Mouse (Mus musculus) olfactory bulb, adult 2 months (tissue): ENCODE data around the gene Esr2. TPM values are rescaled to one million over a fixed set of nuclear protein-coding genes. Genes with fewer than 3 reads are reported as not detected.

Experiments
- H3K27ac ChIP-seq: fragments of 200-500 bp; 2 replicates; pipeline ENCODE4 v1.5.1; 2012; ENCODE audit warnings: low read depth, low read length; ENCODE audit not compliant: insufficient read depth
- H3K4me1 ChIP-seq: fragments of 200-500 bp; 2 replicates; pipeline ENCODE4 v1.6.1; 2012; ENCODE audit warnings: low read length; ENCODE audit not compliant: control insufficient read depth, insufficient read depth
- H3K4me3 ChIP-seq: fragments of 200-500 bp; 2 replicates; pipeline ENCODE4 v1.5.1; 2012; ENCODE audit warnings: mild to moderate bottlenecking, low read depth, low read length, moderate library complexity; ENCODE audit not compliant: insufficient read depth
- CTCF ChIP-seq: fragments of 200-500 bp; IDR thresholded peaks from 2 replicates; pipeline ENCODE4 v1.5.1; 2012; ENCODE audit warnings: low read depth, mild to moderate bottlenecking, low read length, moderate library complexity; ENCODE audit not compliant: insufficient read depth
- POLR2A ChIP-seq: fragments of 200-500 bp; IDR thresholded peaks from 2 replicates; pipeline ENCODE4 v1.6.1; 2012; ENCODE audit warnings: mild to moderate bottlenecking, low read depth, low read length, moderate library complexity; ENCODE audit not compliant: insufficient read depth
- WGBS: fragments of 180-500 bp; shearing (Covaris S2); methylation state at CpG from one replicate; pipeline ENCODE4 v1.1.7; 2018; 5-methylcytosine and 5-hydroxymethylcytosine counted together
- polyA plus RNA-seq: library from polyadenylated mRNA; stranded (reverse); fragments of >200 nt; gene quantifications from 2 replicates; pipeline ENCODE4 v1.2.4, GENCODE M21; 2012; ENCODE audit warnings: low replicate concordance; ENCODE audit not compliant: missing spikeins, insufficient read depth, insufficient read length

Gene Esr2
- polyA plus RNA-seq, 1 experiment = not detected

DNA sequence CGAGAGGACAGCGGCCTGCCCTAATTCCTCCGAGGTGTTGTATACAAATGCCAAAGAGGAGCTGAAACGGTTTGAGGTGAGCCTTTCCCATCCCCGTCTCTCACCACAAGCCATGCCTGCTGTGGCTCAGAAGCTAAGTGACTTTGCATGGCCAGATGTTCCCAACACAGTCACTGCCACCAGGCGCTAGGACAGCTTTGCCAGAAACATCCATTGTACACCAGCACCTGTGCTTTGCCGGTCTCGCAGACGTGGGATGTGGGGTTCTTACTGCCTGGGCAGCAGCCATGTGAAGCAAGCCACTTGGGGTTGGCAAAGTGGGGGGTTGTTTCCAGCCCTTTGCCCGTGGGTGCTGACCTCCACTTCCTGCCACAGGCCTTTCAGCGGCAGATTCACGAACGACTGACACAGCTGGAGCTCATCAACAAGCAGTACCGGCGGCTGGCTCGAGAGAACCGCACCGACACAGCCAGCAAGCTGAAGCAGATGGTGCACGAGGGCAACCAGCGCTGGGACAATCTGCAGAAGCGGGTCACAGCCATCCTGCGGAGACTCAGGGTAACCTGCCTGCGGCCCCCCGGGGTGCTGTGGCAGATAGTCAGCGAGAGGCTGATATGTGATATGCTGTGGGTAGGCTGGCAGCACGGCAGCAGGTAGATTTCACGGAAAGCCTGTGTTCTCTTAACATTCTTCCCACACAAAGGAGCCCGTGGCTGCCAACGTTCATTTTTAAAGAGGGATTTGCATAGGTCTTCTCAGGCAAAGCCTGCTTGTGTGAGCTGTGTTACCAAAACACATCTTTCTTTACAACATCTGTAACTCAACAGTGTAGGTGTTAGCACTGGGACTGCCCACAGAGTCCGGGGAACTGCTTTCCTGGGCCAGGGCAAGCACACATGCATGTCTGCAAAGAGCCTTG lies 81.7 kb downstream of the Esr2 start:
- TF ChIP-seq POLR2A (no peak), CTCF (no peak)
- H3K4me1 ChIP-seq = no peaks in the 10 kb centered on the region
- WGBS = 78% methylated on average over 30 of the region's 30 CpGs
- H3K4me3 ChIP-seq = no peak overlapping the region
- H3K27ac ChIP-seq = no peak overlapping the region

DNA sequence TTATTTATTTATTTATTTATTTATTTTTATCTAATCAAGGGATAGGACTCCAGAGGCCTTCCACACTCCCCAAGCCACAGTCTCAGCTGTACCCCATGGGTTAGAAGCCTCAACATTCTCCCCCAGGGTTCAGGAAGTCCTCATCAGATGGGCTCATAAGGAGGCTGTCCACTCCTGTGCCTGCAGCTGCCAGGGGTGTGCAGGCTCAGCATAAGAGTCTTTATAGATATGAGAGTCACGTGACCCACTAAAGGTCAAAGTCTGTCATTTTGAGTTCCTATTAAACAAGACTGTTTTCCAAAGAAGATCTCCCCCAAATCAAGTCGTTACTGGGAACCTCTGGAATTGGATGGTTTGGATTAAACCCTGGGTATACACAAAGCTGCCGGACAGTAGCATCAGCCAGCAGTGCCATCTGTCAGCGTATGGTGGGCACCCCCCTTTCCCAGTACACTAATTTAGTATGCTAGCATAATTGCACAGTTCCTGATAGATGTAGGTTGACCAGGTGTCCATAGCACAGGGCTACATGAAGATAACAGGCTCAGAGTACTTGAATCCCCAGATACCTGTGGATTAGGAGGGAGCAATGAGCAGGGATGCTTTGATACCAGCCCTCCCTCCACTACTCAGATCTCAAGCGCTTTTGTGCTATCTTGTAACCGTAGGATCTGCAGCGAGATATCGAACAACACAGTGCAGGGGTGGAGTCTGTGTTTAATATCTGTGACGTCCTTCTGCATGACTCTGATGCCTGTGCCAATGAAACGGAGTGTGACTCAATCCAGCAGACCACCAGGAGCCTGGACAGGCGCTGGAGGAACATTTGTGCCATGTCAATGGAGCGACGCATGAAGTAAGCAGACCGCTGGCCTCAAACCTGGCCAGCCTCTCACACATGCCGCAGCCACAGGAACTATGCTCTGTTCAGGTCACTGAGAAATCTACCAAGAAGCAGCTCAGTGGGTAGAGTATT lies 83.2 kb downstream of the Esr2 start:
- no peak overlapping the region for H3K4me3 ChIP-seq
- no peaks in the 10 kb centered on the region for H3K4me1 ChIP-seq
- no peak overlapping the region for H3K27ac ChIP-seq
- TF ChIP-seq CTCF (no peak), POLR2A (no peak)
- WGBS = 96% methylated on average over 15 of the region's 15 CpGs

DNA sequence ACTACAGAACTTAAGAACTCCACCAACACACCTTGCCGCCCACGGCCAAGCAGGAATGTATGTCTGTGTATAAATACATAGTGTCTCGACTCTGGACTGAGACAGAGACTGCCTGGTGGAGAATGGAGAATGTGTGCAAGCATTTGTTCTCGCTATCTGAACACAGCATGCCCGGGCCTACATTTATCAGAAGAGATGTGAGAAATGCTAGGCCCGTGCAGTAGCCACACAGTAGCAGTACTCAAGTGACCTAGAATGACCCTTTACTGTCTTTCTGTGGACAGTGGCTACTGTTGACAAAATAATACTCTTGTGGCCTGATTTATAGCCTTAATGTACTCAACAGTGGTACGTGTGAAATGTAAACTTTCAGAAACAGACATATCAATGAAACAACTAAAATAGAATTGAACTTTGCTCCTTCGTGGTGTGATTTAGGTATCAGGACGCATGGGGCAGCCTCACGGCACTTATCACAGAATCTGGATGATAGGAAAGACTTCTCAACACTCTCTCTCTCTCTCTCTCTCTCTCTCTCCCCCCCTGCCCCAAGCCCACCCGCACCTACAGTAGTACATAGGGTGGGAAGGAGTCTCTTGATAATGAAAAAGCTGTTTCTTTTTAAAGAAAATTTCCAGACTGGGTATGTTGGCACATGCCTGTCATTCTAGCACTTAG lies 84.1 kb downstream of the Esr2 start:
- no peak for TF ChIP-seq CTCF
- no peak for TF ChIP-seq POLR2A
- Histone ChIP-seq H3K27ac (no peak overlapping the region), H3K4me3 (no peak overlapping the region), H3K4me1 (no peaks in the 10 kb centered on the region)
- 95% methylated on average over 11 of the region's 11 CpGs for WGBS

DNA sequence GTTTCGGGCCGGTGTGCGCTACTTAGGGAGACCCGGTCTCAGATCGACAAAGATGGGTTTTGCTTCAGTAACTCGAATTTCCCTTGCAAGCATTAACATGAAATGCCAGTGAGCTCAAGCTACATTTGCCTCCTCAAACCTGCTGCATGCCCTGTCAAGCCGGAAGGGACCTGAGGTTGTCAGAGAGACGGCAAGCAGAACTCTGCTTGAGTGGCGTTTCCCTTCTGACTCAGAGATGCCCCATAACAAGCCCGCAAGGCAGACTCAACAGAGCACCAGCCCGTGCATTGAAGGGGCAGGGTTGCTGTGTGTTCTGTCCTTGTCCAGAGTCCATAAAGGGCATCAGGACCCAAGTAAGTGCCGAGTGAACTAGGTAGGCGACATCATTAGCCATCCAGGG lies 90.0 kb downstream of the Esr2 start:
- Histone ChIP-seq H3K4me3 (no peak overlapping the region), H3K4me1 (peaks cover 2% of the 10 kb centered on the region; the same call in 1 of the 2 replicates), H3K27ac (no peak overlapping the region)
- TF ChIP-seq POLR2A (no peak), CTCF (no peak)
- WGBS = 91% methylated on average over 13 of the region's 13 CpGs

DNA sequence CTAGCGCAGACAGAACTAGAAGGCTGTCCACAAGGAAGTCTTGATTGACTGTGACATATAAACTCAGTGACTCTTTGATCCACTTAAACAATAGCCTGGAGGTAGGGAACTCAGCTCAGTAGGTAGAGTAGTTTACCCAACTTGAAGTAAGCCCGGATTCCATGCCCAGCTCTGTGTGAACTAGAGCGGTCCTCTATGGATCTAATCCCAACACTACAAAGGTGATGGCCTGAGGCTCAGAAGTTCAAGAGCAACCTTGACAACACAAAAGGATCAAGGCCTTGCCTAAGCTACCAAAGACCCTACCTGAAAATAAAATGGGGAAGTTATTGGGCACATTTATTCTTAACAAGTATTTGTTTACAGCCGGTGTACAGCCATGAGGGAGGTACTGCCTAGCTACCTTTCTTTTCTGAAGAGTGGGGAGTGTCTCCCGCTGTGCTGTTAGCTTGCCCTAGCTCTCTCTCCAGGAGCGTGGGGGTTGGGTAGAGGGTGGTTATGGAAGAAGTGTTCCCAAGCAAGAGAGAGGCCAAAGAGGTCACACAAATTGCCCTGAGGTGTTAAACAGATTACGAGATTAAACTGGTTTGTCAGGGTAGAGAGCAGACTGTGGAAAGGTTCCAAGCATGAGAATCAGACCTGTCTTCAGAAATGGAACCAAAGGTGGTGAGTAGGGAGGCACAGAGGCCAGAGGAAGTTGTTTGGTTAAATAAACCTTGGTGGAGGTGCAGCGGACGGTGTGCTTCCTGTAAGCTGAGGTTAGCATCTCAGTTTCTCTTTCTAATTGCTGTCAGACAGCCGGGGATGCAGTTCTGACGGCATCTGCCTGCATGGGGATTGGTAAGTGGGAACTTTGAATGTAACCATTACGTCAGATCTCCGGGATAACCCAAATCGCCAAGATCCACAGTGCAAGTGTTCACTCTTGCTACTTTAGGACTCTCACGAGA lies 90.8 kb downstream of the Esr2 start:
- H3K4me1 ChIP-seq = peaks cover 2% of the 10 kb centered on the region; the same call in 1 of the 2 replicates
- 89% methylated on average over 15 of the region's 15 CpGs for WGBS
- TF ChIP-seq CTCF (no peak), POLR2A (no peak)
- H3K27ac ChIP-seq = no peak overlapping the region
- no peak overlapping the region for H3K4me3 ChIP-seq

DNA sequence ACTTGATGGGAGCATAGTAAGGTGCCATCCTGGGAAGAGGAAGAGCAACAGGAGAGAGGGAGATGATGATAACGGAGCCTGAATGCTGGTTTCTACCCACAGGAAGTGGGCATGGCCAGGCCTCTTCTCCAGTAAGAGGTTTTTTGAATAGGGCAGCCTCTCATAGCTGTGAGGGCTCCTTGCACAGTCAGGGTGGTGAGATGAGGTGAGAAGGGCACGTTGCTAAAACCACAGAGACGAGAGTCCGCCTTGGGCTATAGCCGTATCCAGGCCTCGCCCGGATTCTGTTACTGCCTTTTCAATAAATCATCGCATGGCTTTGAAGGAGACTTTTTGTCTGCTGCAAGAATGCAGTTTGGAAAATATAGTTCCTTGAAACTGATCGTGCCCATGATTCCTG lies 92.0 kb downstream of the Esr2 start:
- H3K4me1 ChIP-seq = peaks cover 2% of the 10 kb centered on the region; the same call in 1 of the 2 replicates
- no peak overlapping the region for H3K27ac ChIP-seq
- TF ChIP-seq POLR2A = no peak
- TF ChIP-seq CTCF = no peak
- 91% methylated on average over 9 of the region's 9 CpGs for WGBS
- H3K4me3 ChIP-seq = no peak overlapping the region

DNA sequence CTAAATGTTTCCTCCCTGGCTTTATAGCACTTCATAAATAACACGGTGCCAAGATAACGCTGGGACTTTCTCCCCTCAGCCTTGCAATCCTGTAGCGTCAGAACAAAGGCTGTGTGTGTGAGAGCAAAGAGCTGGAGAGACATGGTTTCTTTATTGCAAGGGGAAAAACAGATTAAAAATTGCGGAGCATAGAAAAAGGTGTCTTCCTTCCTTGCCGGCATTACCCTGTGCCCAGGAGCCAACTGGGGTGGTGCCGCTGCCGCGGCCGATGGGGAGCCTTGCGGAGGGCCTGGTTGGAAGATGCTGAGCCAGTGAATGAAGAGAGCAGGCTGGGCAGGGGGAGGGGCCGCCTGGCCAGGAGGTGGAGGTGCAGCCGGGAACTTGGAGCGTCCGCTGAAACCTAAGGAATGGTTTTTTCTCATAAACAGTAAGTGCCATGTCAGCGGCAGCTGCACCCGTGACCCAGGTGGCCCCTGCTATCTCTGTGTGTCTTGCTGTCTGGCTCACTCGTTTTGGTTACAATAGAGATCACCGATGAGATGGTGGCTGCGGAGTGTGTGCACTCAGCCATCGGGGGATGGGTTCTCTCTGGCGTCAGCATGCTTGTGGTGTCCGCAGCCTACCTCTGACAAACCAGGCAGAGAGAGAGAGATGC lies 95.4 kb downstream of the Esr2 start:
- WGBS = 5% methylated on average over 22 of the region's 22 CpGs
- peak overlapping the region; percentile 58 for H3K4me3 ChIP-seq
- H3K4me1 ChIP-seq = peaks cover 2% of the 10 kb centered on the region; the same call in 1 of the 2 replicates
- no peak for TF ChIP-seq POLR2A
- TF ChIP-seq CTCF = no peak
- H3K27ac ChIP-seq = peak overlapping the region; percentile 59
